Mouse (Mus musculus) midbrain, embryonic 10.5 days (tissue): Measurements from ENCODE around the gene Cd180. TPM values are rescaled to one million over a fixed set of nuclear protein-coding genes. Genes with fewer than 3 reads are reported as not detected.
"Not testable (repeated sequence)": the region's sequence is repeated elsewhere in the genome, so short reads cannot be mapped to it uniquely, and the experiment has no call there.

ENCODE experiments used
- DNase-seq: peaks from one replicate; pipeline ENCODE4 v3.0.0-alpha.2; 2017; ENCODE audit warnings: low spot score
- H3K27ac ChIP-seq: fragments of 300-500 bp; sonication (generic); replicated peaks from 2 replicates; pipeline ENCODE4 v1.5.1; 2016; ENCODE audit warnings: mild to moderate bottlenecking
- H3K27me3 ChIP-seq: fragments of 300-500 bp; sonication (generic); 2 replicates; pipeline ENCODE4 v1.6.1; 2016; ENCODE audit warnings: low read depth, mild to moderate bottlenecking; ENCODE audit not compliant: poor library complexity, severe bottlenecking
- H3K36me3 ChIP-seq: fragments of 300-500 bp; sonication (generic); 2 replicates; pipeline ENCODE4 v1.6.1; 2016; ENCODE audit warnings: mild to moderate bottlenecking, moderate library complexity
- H3K4me1 ChIP-seq: fragments of 300-500 bp; sonication (generic); 2 replicates; pipeline ENCODE4 v1.6.1; 2016
- H3K4me3 ChIP-seq: fragments of 300-500 bp; sonication (generic); 2 replicates; pipeline ENCODE4 v1.5.1; 2016; ENCODE audit warnings: mild to moderate bottlenecking, moderate library complexity
- H3K9me3 ChIP-seq: fragments of 300-500 bp; sonication (generic); replicated peaks from 2 replicates; pipeline ENCODE4 v1.6.1; 2016; ENCODE audit warnings: mild to moderate bottlenecking
- WGBS: fragments of 180-500 bp; shearing (Covaris S2); methylation state at CpG from one replicate; pipeline ENCODE4 v1.1.7; 2016; 5-methylcytosine and 5-hydroxymethylcytosine counted together
- polyA plus RNA-seq: library from polyadenylated mRNA; unstranded; fragments of >200 nt; fragmentation: Nextera tagmentation; extraction: Ambion mirVana; gene quantifications from 2 replicates; pipeline ENCODE4 v1.2.1, GENCODE M21; 2016

Gene Cd180
- polyA plus RNA-seq, 1 experiment from 2014 or later: 0.51 TPM

GRCm38 (mm10) chr13:102665588-102666232, 27.6 kb upstream of the Cd180 start:
- no peak overlapping the region for H3K27ac ChIP-seq
- peak overlapping the region; percentile 34 for H3K4me3 ChIP-seq
- H3K9me3 ChIP-seq: no peaks in the 10 kb centered on the region
- H3K36me3 ChIP-seq: no peaks in the 10 kb centered on the region
- DNase-seq: no peak
- 0 out of 2 replicates have a peak, but pooled peaks cover 8% of the 10 kb centered on the region for H3K27me3 ChIP-seq
- peaks cover 25% of the 10 kb centered on the region; the same call in 1 of the 2 replicates for H3K4me1 ChIP-seq
- 58% methylated on average over 18 of the region's 18 CpGs for WGBS

GRCm38 (mm10) chr13:102666233-102666614, 27.1 kb upstream of the Cd180 start:
- Histone ChIP-seq H3K4me3 (no peak overlapping the region), H3K27ac (no peak overlapping the region), H3K9me3 (no peaks in the 10 kb centered on the region), H3K4me1 (peaks cover 26% of the 10 kb centered on the region; the same call in 1 of the 2 replicates), H3K27me3 (0 out of 2 replicates have a peak, but pooled peaks cover 8% of the 10 kb centered on the region), H3K36me3 (no peaks in the 10 kb centered on the region)
- DNase-seq: no peak
- 90% methylated on average over 12 of the region's 12 CpGs for WGBS

- Histone ChIP-seq H3K27me3 (0 out of 2 replicates have a peak, but pooled peaks cover 8% of the 10 kb centered on the region), H3K36me3 (no peaks in the 10 kb centered on the region), H3K4me1 (peaks cover 26% of the 10 kb centered on the region; the same call in 1 of the 2 replicates), H3K9me3 (no peaks in the 10 kb centered on the region), H3K27ac (no peak overlapping the region), H3K4me3 (no peak overlapping the region)
- DNase-seq: no peak
- WGBS: 84% methylated on average over 4 of the region's 4 CpGs
Measured at GRCm38 (mm10) chr13:102666731-102667130, 26.6 kb upstream of the Cd180 start.

GRCm38 (mm10) chr13:102667401-102667800, 26.0 kb upstream of the Cd180 start:
- H3K4me3 ChIP-seq: no peak overlapping the region
- H3K27ac ChIP-seq: no peak overlapping the region
- H3K9me3 ChIP-seq: no peaks in the 10 kb centered on the region
- WGBS: 88% methylated on average over 4 of the region's 4 CpGs
- H3K4me1 ChIP-seq: peaks cover 26% of the 10 kb centered on the region; the same call in 1 of the 2 replicates
- DNase-seq: no peak
- 0 out of 2 replicates have a peak, but pooled peaks cover 8% of the 10 kb centered on the region for H3K27me3 ChIP-seq
- H3K36me3 ChIP-seq: no peaks in the 10 kb centered on the region

GRCm38 (mm10) chr13:102667842-102668241, 25.5 kb upstream of the Cd180 start:
- DNase-seq: no peak
- Histone ChIP-seq H3K27me3 (0 out of 2 replicates have a peak, but pooled peaks cover 8% of the 10 kb centered on the region), H3K4me3 (no peak overlapping the region), H3K9me3 (no peaks in the 10 kb centered on the region), H3K27ac (no peak overlapping the region), H3K36me3 (no peaks in the 10 kb centered on the region), H3K4me1 (peaks cover 26% of the 10 kb centered on the region; the same call in 1 of the 2 replicates)
- 89% methylated on average over 9 of the region's 9 CpGs for WGBS

GRCm38 (mm10) chr13:102668933-102669332, 24.4 kb upstream of the Cd180 start:
- H3K9me3 ChIP-seq: no peaks in the 10 kb centered on the region
- no peak for DNase-seq
- no peak overlapping the region for H3K27ac ChIP-seq
- 78% methylated on average over 6 of the region's 6 CpGs for WGBS
- peaks cover 26% of the 10 kb centered on the region; the same call in 1 of the 2 replicates for H3K4me1 ChIP-seq
- 0 out of 2 replicates have a peak, but pooled peaks cover 4% of the 10 kb centered on the region for H3K27me3 ChIP-seq
- H3K4me3 ChIP-seq: no peak overlapping the region
- H3K36me3 ChIP-seq: no peaks in the 10 kb centered on the region

- Histone ChIP-seq H3K36me3 (no peaks in the 10 kb centered on the region), H3K9me3 (no peaks in the 10 kb centered on the region), H3K27me3 (no peaks in the 10 kb centered on the region), H3K4me1 (peaks cover 26% of the 10 kb centered on the region; the same call in 1 of the 2 replicates), H3K27ac (no peak overlapping the region), H3K4me3 (no peak overlapping the region)
- DNase-seq: no peak
- WGBS: 71% methylated on average over 14 of the region's 14 CpGs
Measured at GRCm38 (mm10) chr13:102669522-102670256, 23.7 kb upstream of the Cd180 start.

- H3K4me1 ChIP-seq: peaks cover 21% of the 10 kb centered on the region; the same call in 1 of the 2 replicates
- 77% methylated on average over 7 of the region's 7 CpGs for WGBS
- no peaks in the 10 kb centered on the region for H3K27me3 ChIP-seq
- no peak for DNase-seq
- no peaks in the 10 kb centered on the region for H3K36me3 ChIP-seq
- no peak overlapping the region for H3K27ac ChIP-seq
- no peak overlapping the region for H3K4me3 ChIP-seq
- H3K9me3 ChIP-seq: no peaks in the 10 kb centered on the region
Measured at GRCm38 (mm10) chr13:102670503-102670902, 22.9 kb upstream of the Cd180 start.

GRCm38 (mm10) chr13:102674083-102674482, 19.3 kb upstream of the Cd180 start:
- H3K4me1 ChIP-seq: peaks cover 17% of the 10 kb centered on the region; the same call in 1 of the 2 replicates
- no peaks in the 10 kb centered on the region for H3K36me3 ChIP-seq
- no peaks in the 10 kb centered on the region for H3K9me3 ChIP-seq
- no peak overlapping the region for H3K4me3 ChIP-seq
- no peak overlapping the region for H3K27ac ChIP-seq
- WGBS: 95% methylated on average over 3 of the region's 3 CpGs
- no peak for DNase-seq
- H3K27me3 ChIP-seq: no peaks in the 10 kb centered on the region

- not testable (repeated sequence) for H3K27ac ChIP-seq, H3K4me1 ChIP-seq, H3K4me3 ChIP-seq, H3K9me3 ChIP-seq, H3K36me3 ChIP-seq, DNase-seq, H3K27me3 ChIP-seq
- WGBS: 90% methylated on average over 4 of the region's 4 CpGs
Measured at GRCm38 (mm10) chr13:102677602-102678001, 15.8 kb upstream of the Cd180 start.

- Histone ChIP-seq H3K4me1 (no peaks in the 10 kb centered on the region), H3K9me3 (no peaks in the 10 kb centered on the region), H3K27ac (no peak overlapping the region), H3K4me3 (no peak overlapping the region), H3K36me3 (no peaks in the 10 kb centered on the region), H3K27me3 (no peaks in the 10 kb centered on the region)
- DNase-seq: peak; percentile 69
- WGBS: 23% methylated on average over 2 of the region's 2 CpGs
Measured at GRCm38 (mm10) chr13:102678482-102678881, 14.9 kb upstream of the Cd180 start.

GRCm38 (mm10) chr13:102684890-102685289, 8.5 kb upstream of the Cd180 start:
- no peak overlapping the region for H3K27ac ChIP-seq
- H3K9me3 ChIP-seq: no peaks in the 10 kb centered on the region
- 81% methylated on average over 4 of the region's 4 CpGs for WGBS
- H3K36me3 ChIP-seq: no peaks in the 10 kb centered on the region
- H3K4me3 ChIP-seq: no peak overlapping the region
- no peak for DNase-seq
- no peaks in the 10 kb centered on the region for H3K27me3 ChIP-seq
- H3K4me1 ChIP-seq: no peaks in the 10 kb centered on the region

GRCm38 (mm10) chr13:102688121-102688520, 5.2 kb upstream of the Cd180 start:
- DNase-seq: no peak
- WGBS: 88% methylated on average over 1 of the region's 1 CpGs
- Histone ChIP-seq H3K27ac (no peak overlapping the region), H3K4me1 (no peaks in the 10 kb centered on the region), H3K9me3 (no peaks in the 10 kb centered on the region), H3K27me3 (no peaks in the 10 kb centered on the region), H3K4me3 (no peak overlapping the region), H3K36me3 (no peaks in the 10 kb centered on the region)
